Mouse (Mus musculus) CH12.LX (cell line): ENCODE data around the gene Abca17. TPM values are rescaled to one million over a fixed set of nuclear protein-coding genes. Genes with fewer than 3 reads are reported as not detected.
A peak's percentile ranks its signal among the peaks of the same experiment; 100 is the strongest.

ENCODE experiments used
- DNase-seq: peaks from one replicate; pipeline ENCODE4 v3.0.0-alpha.2; 2013; ENCODE audit errors: extremely low read depth
- H3K27ac ChIP-seq: 2 replicates; pipeline ENCODE4 v1.5.1; 2012; ENCODE audit warnings: low read depth, mild to moderate bottlenecking, control low read depth, moderate library complexity; ENCODE audit not compliant: insufficient read depth
- H3K27me3 ChIP-seq: replicated peaks from 2 replicates; pipeline ENCODE3; 2012; ENCODE audit warnings: inconsistent platforms
- H3K36me3 ChIP-seq, 2 experiments: replicated peaks in 1 of 2; 2 replicates each; pipeline versions ENCODE3 to v1.6.1; 2012; ENCODE audit warnings: inconsistent platforms in 1 of 2, low read length in 1 of 2, mild to moderate bottlenecking in 1 of 2, mixed read lengths in 1 of 2, moderate library complexity in 1 of 2; ENCODE audit not compliant: control insufficient read depth in 1 of 2, insufficient read depth in 1 of 2
- H3K4me1 ChIP-seq, 2 experiments: 2 replicates each; pipeline ENCODE4 v1.6.1; 2012; ENCODE audit warnings: inconsistent platforms in 1 of 2, moderate library complexity in 1 of 2; ENCODE audit not compliant: insufficient read depth in 2 of 2, control insufficient read depth in 1 of 2
- H3K4me2 ChIP-seq: 2 replicates; pipeline ENCODE4 v1.6.1; 2012; ENCODE audit warnings: low read depth, mild to moderate bottlenecking, control low read depth; ENCODE audit not compliant: poor library complexity, insufficient read depth, severe bottlenecking
- H3K4me3 ChIP-seq, 3 experiments: fragments of 150-350 bp in 1 of 3; sonication (generic) in 1 of 3; replicated peaks in 1 of 3; 2 replicates each; pipeline versions ENCODE3 to v1.5.1; 2011 to 2012; ENCODE audit warnings: low read depth in 2 of 3, low read length in 2 of 3, mild to moderate bottlenecking in 2 of 3, moderate library complexity in 2 of 3, control low read depth in 1 of 3, improper control_type of control experiment in 1 of 3, inconsistent platforms in 1 of 3, mixed read lengths in 1 of 3; ENCODE audit not compliant: poor library complexity in 1 of 3
- H3K79me2 ChIP-seq: replicated peaks from 2 replicates; pipeline ENCODE4 v1.6.1; 2012; ENCODE audit warnings: mild to moderate bottlenecking, moderate library complexity; ENCODE audit not compliant: control insufficient read depth, poor library complexity, insufficient read depth, severe bottlenecking; ENCODE audit errors: extremely low read depth
- H3K9ac ChIP-seq: 2 replicates; pipeline ENCODE4 v1.6.1; 2012; ENCODE audit warnings: low read depth, mild to moderate bottlenecking, control low read depth, moderate library complexity; ENCODE audit not compliant: insufficient read depth
- H3K9me3 ChIP-seq: replicated peaks from 2 replicates; pipeline ENCODE3; 2012; ENCODE audit warnings: low read length, inconsistent platforms, mixed read lengths
- BHLHE40 ChIP-seq: IDR thresholded peaks from 2 replicates; pipeline ENCODE4 v1.6.1; 2011; ENCODE audit warnings: mild to moderate bottlenecking, low read depth, low read length, improper control_type of control experiment
- CTCF ChIP-seq, 2 experiments: IDR thresholded peaks in 1 of 2; conservative IDR thresholded peaks in 1 of 2; 2 replicates each; pipeline ENCODE4 v1.5.1; 2011 to 2012; ENCODE audit warnings: low read depth in 2 of 2, low read length in 2 of 2, improper control_type of control experiment in 1 of 2, inconsistent platforms in 1 of 2, mild to moderate bottlenecking in 1 of 2, moderate library complexity in 1 of 2
- GABPA ChIP-seq: IDR thresholded peaks from 2 replicates; pipeline ENCODE4 v1.6.1; 2012; ENCODE audit warnings: low read depth, low read length, improper control_type of control experiment, inconsistent platforms; ENCODE audit not compliant: insufficient replicate concordance
- IRF4 ChIP-seq: IDR thresholded peaks from 2 replicates; pipeline ENCODE4 v1.6.1; 2014; ENCODE audit warnings: low read depth, mild to moderate bottlenecking, inconsistent platforms, low read length, improper control_type of control experiment
- MAFK ChIP-seq: IDR thresholded peaks from 2 replicates; pipeline ENCODE4 v1.6.1; 2011; ENCODE audit warnings: low read length, improper control_type of control experiment; ENCODE audit not compliant: insufficient replicate concordance
- MAX ChIP-seq: IDR thresholded peaks from 2 replicates; pipeline ENCODE4 v1.6.1; 2011; ENCODE audit warnings: low read length, improper control_type of control experiment
- NRF1 ChIP-seq: IDR thresholded peaks from 2 replicates; pipeline ENCODE4 v1.6.1; 2014; ENCODE audit warnings: low read depth, mild to moderate bottlenecking, inconsistent platforms, low read length, improper control_type of control experiment, moderate library complexity
- RAD21 ChIP-seq: IDR thresholded peaks from 2 replicates; pipeline ENCODE4 v1.6.1; 2011; ENCODE audit warnings: low read depth, mild to moderate bottlenecking, low read length, improper control_type of control experiment, moderate library complexity
- RCOR1 ChIP-seq: conservative IDR thresholded peaks from 2 replicates; pipeline ENCODE4 v1.6.1; 2012; ENCODE audit warnings: low read depth, mild to moderate bottlenecking, inconsistent platforms, low read length, improper control_type of control experiment
- TCF12 ChIP-seq: IDR thresholded peaks from 2 replicates; pipeline ENCODE4 v1.6.1; 2014; ENCODE audit warnings: low read depth, mild to moderate bottlenecking, inconsistent platforms, low read length, improper control_type of control experiment
- UBTF ChIP-seq: IDR thresholded peaks from 2 replicates; pipeline ENCODE4 v1.6.1; 2012; ENCODE audit warnings: low read depth, mild to moderate bottlenecking, inconsistent platforms, low read length, improper control_type of control experiment, moderate library complexity
- ZC3H11A ChIP-seq: IDR thresholded peaks from 2 replicates; pipeline ENCODE4 v1.6.1; 2012; ENCODE audit warnings: low read depth, mild to moderate bottlenecking, inconsistent platforms, low read length, improper control_type of control experiment
- ZNF384 ChIP-seq: IDR thresholded peaks from 2 replicates; pipeline ENCODE4 v1.6.1; 2012; ENCODE audit warnings: low read depth, low read length, improper control_type of control experiment, inconsistent platforms
- dilution Hi-C: fragments of 300-500 bp; cut with MboI; formaldehyde crosslinking; loops from 2 replicates; pipeline ENCODE4 v1.14.3; 2020; ENCODE audit warnings: low sequenced_read_pairs; ENCODE audit not compliant: extremely low pct_unique_long_range_greater_than_20kb, extremely low pct_ligation_motif_present
- in situ Hi-C: fragments of 300-500 bp; cut with MboI; formaldehyde crosslinking; loops from 3 replicates; pipeline ENCODE4 v1.14.3; 2019; ENCODE audit warnings: low sequenced_read_pairs, low pct_ligation_motif_present, low pct_unique_long_range_greater_than_20kb, mixed read lengths
- polyA plus RNA-seq: library from polyadenylated mRNA; unstranded; fragments of >175 nt; gene quantifications from 2 replicates; pipeline ENCODE4 v1.2.1, GENCODE M21; 2012; ENCODE audit warnings: low read depth; ENCODE audit not compliant: insufficient read length
- total RNA-seq, 2 experiments: library from RNA; depleted of rRNA; stranded (reverse); fragments of 300-350 nt in 1 of 2; fragments of >200 nt in 1 of 2; gene quantifications; 2 replicates each; pipeline ENCODE4 v1.2.3; 2012 to 2014

The Abca17 gene
- total RNA-seq (2012; rRNA removed) (not detected in 2 replicates), total RNA-seq (2014; rRNA removed) (0.35 TPM in 1 of 2 replicates, not detected in the other), polyA plus RNA-seq (not detected in 2 replicates)

DNA sequence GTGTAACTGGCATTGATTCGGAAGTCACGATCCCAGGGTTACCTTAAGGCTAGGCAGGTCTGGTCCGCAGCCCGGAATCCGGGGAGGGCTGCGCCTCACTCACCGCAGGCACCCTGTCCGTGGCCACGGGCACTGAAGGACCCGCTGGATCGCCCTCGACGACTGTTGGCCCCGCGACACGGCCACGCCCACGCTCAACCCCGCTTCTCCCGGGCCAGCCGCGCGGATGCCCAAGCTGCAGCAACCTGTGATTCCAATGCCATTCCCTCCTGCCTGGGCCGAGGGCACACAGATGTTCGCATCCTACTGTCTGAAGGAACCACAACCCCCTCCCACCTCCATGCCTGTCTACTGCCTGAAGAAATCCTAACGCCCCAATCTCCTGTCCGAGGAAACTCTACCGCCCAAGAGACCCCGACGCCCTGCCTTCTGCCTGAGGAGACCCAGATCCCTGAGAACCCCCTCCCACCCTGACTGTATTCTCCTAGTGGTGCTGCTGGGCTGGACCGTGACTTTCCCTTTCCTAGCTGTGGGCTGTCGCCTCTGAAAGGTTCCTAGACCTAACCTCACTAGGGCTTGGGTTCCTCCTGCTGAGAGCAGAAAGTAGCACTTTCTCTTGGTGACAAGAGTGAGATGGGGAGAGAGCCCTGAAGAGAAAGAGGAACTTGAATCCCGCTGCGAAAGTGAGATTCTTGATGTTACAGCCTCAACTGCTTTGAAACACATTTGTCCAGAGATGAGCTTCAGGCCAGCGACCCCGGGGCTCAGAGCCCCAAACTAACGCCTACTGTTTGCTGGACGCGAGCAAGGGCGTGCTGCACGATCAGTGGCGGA lies at the start of gene Abca17:
Gene Abca17, minus strand, starts transcription at position 143 of the 834 bp plus-strand sequence.
- H3K27me3 ChIP-seq: peaks cover 9% of the 10 kb centered on the region
- dilution Hi-C loops (no loop called here), in situ Hi-C loops (no loop called here)
- peak; percentile 50; the same call in 1 of the 2 replicates for TF ChIP-seq MAFK
- TF ChIP-seq ZC3H11A: no peak
- peak within 1 kb of the TSS; percentile 72 to 84 (median 73) for H3K4me3 ChIP-seq
- H3K79me2 ChIP-seq: no peaks in the 10 kb centered on the region
- H3K9ac ChIP-seq: peak within 1 kb of the TSS; percentile 29; the same call in 1 of the 2 replicates
- peak; percentile 66 for DNase-seq
- peaks cover 4 to 50% of the 10 kb centered on the region in 2 experiments; a peak in 3 of 4 replicates for H3K4me1 ChIP-seq
- H3K27ac ChIP-seq: no peak within 1 kb of the TSS
- H3K4me2 ChIP-seq: peak within 1 kb of the TSS; percentile 76
- no peaks in the 10 kb centered on the region for H3K9me3 ChIP-seq
- H3K36me3 ChIP-seq: no peaks in the 10 kb centered on the region

DNA sequence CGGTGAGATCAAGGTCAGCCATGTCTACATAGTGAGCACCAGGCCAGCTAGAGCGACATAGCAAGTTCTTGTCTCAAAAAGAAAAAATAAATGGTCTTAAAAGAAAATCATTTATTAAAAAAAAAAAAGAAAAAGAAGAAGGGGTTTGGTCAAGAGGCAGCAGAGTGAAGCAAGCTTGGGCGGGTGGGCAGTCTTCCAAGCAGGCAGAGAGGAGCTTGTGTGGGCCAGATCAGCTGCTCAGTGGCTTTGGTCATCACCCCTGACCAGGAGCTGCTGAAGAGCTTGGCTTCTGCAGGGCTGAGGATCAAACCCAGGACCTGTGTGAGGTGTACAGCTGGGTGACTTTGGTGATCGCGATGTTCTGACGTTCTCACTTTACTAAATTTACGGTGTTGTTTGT lies 43.6 kb upstream of the Abca17 start:
- TF ChIP-seq BHLHE40 (no peak), TCF12 (no peak), UBTF (no peak), RCOR1 (no peak), IRF4 (no peak), MAX (no peak)
- no peak overlapping the region for H3K4me2 ChIP-seq
- no peaks in the 10 kb centered on the region for H3K79me2 ChIP-seq
- no peak overlapping the region for H3K9ac ChIP-seq
- H3K4me3 ChIP-seq: no peak overlapping the region
- no peak overlapping the region for H3K27ac ChIP-seq
- dilution Hi-C loops: no loop called here
- in situ Hi-C loops: no loop called here
- no peaks in the 10 kb centered on the region for H3K4me1 ChIP-seq
- no peaks in the 10 kb centered on the region for H3K9me3 ChIP-seq
- peaks cover 4 to 71% of the 10 kb centered on the region in 2 experiments for H3K36me3 ChIP-seq
- H3K27me3 ChIP-seq: no peaks in the 10 kb centered on the region
- DNase-seq: no peak

DNA sequence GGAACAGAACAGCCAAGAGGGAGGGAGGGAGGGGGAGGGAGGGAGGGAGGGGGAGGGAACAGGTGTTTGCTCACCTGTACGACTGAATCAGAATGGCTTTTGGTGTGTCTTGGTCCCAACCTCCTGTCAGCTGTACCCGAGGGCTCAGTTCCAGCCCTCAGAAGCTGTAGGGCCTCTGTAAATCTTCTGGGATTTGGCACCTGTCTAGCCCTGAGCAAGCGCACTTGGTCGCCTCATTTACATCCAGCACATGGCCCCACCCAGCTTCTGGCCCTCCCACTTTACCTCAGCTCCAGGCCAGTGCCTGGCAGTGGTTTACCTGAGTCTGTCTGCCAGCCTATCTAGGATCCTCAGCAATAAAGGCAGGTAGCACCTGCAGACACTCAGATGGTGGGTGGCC lies 42.7 kb upstream of the Abca17 start:
- Histone ChIP-seq H3K4me2 (no peak overlapping the region), H3K79me2 (no peaks in the 10 kb centered on the region), H3K36me3 (peaks cover 4 to 72% of the 10 kb centered on the region in 2 experiments), H3K9ac (no peak overlapping the region), H3K27ac (no peak overlapping the region), H3K9me3 (no peaks in the 10 kb centered on the region), H3K4me1 (no peaks in the 10 kb centered on the region), H3K4me3 (no peak overlapping the region), H3K27me3 (no peaks in the 10 kb centered on the region)
- in situ Hi-C loops: no loop called here
- dilution Hi-C loops: no loop called here
- DNase-seq: no peak
- no peak for TF ChIP-seq CTCF (conservative IDR thresholded peaks at IDR 0.05 in 1 of 2, IDR thresholded peaks at IDR 0.05 in 1 of 2; ENCODE audit: low read depth in 2 of 2, low read length in 2 of 2)
- TF ChIP-seq GABPA: no peak
- TF ChIP-seq RAD21: no peak
- no peak for TF ChIP-seq IRF4
- no peak for TF ChIP-seq MAFK
- TF ChIP-seq NRF1: no peak
- no peak for TF ChIP-seq ZNF384
